Mouse (Mus musculus) right cerebral cortex, adult 18-20 months (tissue): ENCODE results near the gene Atp13a1.

Source experiments
- DNase-seq: peaks from one replicate; pipeline ENCODE4 v3.0.0; 2022; ENCODE audit warnings: mixed read lengths

The Atp13a1 gene

DNA sequence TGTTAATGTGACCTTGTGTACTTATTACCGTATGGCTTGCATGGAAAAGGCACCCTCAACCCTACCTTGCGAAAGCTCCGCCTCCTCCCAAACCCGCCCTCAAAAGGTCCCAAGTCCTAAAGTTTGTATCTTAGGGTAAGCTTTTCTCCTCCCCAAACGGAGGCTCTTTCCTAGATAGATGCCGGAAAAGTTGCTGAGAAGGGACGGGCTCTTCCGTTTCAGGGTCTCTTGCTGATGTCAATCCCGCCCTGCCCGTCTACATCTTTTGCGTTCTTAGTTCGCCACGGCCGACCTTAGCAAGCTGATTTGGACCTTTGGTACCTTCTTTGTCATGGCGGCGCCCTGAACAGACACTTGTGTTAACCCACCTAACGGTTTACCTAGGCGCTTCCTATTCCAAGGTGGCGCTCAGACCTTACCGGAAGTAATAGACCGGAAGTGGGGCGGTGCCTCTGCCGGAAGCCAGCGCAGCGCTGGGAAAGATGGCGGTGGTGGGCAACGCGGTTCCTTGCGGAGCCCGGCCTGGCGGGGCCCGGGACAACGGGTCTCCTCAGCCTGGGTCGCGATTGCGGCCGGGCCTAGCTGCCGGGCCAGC is at the start of gene Atp13a1, which contains the start of gene Zfp866:
Gene Atp13a1, plus strand, starts transcription at position 391 of the 595 bp plus-strand sequence.
Gene Zfp866, minus strand, starts transcription at position 406 of the 595 bp plus-strand sequence.
- DNase-seq, result peak; percentile 92

DNA sequence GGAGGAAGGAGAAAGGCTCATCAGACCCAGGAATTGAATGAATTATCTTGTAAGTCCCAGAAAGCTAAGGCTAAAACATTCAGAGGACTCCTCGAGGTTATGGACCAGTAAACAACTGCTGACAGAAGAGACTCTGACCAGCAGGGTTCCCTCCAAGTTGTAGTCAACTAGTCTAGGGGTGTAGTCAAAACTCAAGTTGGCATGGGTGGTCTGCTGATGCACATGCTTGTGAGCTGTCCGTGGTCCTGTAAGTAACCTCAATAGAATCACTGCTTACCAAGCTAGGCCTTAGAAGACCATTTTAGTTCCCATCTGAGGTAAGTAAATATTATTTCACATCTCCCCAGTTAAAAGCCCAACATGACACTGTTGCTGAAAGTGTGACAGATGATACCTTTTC is 49.7 kb upstream of the Atp13a1 start:
- no peak for DNase-seq

DNA sequence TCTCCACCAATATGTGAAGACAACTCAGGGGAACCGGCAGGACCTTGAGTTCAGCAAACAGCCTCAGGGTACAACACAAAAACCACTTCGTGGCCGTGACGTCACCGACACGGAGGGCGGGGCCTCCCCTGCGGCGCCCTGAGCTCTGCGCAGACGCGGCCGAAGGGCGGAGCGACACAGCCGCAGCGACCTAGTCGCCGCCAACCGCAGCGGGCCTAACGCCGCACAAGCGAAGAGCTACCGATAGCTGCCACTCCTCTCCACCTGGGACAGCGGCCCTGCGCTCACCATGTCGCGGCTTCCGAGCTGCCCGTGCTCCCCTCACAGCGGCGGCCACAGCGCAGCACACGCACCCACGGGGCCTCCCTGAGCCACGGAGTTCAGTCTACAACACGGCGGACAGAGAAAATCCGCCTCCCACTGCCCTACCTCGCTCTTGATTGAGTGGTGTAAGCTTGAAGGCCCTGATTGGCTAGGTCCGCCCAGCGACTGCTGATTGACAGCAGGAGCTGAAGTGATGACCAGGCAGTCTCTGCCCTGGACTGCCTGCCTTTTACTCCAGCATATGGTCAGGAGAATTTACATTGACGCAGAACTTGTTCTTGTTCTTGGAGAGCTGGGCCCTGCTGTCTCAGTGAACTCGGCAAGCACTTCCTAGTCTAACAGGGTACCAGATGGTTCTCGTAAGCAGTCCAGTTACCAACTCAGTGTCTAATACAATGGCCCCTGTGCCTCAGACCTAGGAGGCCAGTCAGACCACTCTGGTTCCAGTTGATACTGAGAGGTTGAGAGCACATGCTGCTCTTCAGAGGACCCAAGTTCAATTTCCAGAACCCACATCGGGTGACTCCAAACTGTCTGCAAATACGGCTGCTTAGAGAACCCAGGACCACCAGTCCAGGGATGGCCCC is 41.2 kb upstream of the Atp13a1 start, which contains the start of gene Zfp963:
Gene Zfp963, minus strand, starts transcription at position 427 of the 911 bp plus-strand sequence.
- peak; percentile 95 for DNase-seq

DNA sequence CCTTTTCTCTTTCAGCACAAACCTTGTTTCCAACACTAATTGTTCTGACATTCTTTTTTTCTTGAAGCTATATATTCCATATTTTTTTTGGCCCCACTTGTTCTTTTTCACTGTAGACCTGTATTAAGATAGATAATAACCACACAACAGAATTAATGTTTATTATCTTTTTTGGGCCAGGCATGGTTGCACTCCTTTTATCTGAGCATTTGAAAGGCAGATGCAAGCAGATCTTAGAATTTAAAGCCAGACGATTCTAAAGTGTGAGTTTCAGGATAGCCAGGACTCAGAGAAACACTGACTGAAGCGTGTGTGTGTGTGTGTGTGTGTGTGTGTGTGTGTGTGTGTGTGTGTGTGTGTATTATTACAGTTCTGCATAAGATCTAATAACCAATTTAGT is 38.5 kb upstream of the Atp13a1 start:
- DNase-seq, result no peak

DNA sequence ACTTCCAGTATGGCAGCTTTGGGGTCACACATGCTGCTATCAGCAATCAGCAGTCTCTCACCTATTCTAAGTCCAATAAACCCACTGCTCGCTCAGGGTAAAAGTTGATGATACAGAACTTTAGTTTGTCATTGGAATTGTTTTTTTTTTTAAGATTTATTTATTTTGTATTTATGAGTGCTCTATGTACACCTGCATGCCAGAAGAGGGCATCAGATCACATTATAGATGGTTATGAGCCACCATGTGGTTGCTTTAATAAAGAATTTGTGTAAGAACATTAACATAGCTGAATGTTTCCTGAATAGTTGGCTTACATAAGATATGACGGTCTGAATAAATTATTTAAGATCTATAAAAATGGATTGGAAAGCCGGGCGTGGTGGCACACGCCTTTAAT is 32.6 kb upstream of the Atp13a1 start:
- no peak for DNase-seq

DNA sequence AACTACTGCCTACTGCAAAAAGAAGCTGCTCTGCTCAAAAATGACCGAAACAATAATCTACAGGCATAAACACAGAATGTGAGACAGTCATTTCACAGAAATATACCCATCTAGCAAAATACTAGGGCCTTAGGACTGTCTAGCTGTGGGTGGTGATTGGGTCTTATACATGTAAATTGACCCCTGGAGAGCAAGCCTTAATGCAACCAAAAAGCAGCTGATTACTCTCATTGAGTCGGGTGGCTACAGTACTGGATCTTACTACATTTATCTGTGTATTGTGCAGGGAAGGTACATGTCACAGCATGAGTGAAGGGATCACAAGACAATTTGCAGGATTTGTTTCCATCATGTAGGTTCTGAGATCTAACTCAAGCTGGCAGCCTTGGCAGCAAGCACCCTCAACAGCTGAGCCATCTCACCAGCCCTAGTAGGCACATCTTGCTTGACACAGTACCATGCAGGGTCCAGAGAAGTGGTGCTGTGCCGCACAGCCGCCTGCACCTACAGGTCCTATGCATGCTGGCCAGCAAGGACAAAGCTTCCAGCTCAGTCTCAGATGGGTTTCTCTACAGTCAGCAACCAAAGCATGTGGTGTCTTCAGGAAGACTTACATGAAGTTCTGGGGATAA is 29.0 kb upstream of the Atp13a1 start:
- DNase-seq, result no peak

DNA sequence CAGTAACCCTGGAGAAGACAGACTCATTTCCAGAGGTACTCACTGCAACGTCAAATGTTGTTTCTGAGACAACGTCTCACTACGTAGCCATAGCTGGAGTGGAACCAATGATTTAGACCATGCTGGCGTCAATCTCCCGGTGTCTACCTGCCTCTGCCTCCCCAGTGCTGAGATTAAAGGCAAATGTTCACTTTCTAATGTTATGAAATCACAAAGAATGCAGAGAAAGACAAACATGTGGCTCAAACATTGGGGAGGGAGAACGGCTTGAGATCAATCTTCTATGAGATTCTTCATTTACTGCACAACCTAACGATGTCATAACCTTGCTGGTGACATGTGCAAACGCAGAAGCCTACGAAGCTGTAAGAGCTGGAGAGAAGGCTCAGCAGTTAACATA is 19.7 kb upstream of the Atp13a1 start:
- DNase-seq, result no peak

DNA sequence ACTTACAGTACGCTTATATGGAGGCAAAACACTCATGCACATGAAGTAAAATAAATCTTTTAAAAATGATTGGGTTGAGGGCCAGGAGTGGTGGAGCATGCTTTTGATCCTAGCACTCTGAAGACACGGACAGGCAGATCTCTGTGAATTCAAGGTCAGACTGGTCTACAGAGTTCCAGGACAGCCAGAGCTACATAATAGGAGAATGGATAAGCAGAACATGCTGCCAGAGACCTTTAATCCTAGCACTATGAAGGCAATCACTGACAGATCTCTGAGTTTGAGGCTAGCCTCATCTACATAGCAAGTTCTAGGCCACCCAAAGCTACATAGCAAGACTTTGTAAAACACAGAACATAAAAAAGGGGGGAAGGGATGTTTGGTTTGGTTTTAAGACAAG is 18.9 kb upstream of the Atp13a1 start:
- DNase-seq, result no peak

DNA sequence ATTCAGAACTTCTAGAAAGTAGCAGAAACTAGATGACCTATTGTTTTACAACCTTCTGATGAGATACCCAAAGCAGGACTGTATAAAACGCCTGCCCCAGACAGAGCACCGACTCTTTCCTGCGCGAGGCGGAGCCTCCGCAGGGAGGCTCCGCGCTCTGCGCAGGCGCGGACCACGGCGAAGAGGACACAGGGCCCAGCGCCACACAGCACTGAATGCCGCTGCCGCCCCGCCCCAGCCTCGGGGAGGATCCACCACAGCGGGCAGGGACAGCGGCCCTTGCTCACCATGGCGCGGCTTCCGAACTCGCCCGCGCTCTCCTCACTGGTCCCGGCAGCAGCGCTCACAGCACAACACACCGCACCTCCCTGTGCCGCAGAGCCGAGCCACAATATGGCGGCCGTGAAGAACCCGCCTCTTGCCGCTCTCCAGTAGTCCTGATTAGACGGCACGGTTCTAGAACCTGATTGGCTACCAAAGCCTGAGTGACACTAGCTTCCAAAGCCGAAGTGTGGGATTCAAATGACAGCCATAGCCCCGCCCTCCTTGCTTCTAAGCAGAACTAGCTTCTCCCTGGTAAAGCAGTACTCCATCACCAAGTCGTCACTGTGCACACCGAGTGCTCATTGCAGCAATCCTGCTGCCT is 16.3 kb upstream of the Atp13a1 start, which contains the start of gene Gm20422:
Gene Gm20422, minus strand, starts transcription at position 384 of the 646 bp plus-strand sequence.
- DNase-seq, result peak; percentile 93

DNA sequence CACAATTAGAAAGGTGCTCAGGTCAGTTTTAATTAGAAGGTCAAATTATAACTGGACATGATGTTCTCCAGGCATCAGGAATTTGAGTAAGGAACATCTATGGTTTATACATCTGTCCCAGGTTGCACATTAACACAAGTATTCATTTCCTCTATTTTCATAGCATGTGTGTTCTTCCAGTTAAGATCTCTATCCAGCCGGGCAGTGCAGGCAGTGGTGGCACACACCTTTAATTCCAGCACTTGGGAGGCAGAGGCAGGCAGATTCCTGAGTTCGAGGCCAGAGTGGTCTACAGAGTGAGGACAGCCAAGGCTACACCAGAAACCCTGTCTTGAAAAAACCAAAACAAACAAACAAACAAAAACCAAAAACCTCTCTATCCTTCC is 15.8 kb upstream of the Atp13a1 start:
- no peak for DNase-seq

DNA sequence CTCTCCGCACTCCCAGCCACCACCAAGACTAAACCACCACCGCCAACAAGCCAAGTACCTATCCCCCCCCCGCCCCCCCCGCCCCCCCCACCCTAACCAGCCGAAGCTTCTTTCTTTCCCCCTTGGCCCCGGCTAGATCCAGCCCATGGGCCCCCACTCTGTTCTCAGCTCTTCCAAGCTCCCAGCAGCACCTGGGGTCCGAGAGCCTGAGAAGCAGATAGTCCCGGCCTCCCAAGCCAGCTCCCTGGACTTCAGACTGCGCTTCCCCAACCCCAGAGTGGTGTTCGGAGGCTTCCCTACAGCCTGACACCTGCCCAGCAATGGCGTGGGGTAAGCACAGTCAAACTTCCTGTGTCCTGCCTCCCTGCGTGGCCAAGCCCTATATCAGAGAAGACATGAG is 13.9 kb upstream of the Atp13a1 start:
- DNase-seq, result no peak

DNA sequence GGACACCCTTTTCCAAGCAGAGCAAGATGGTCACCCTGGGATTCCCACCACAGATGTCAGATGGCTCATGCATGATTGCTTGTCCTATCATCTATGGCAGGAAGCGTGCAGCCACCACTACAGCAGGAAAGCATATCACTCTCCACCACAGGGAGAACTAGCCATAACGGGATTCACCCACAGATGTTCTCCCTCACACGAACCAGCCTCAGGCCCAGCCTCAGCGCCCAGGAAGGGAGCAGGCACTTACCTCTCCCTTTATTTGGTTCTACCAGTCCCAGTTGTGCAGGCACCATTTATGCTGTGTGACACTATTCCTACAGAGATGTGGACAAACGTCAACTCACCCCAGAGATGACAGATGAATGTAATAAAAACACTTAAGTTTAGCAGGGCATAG is 1.9 kb upstream of the Atp13a1 start:
- no peak for DNase-seq

DNA sequence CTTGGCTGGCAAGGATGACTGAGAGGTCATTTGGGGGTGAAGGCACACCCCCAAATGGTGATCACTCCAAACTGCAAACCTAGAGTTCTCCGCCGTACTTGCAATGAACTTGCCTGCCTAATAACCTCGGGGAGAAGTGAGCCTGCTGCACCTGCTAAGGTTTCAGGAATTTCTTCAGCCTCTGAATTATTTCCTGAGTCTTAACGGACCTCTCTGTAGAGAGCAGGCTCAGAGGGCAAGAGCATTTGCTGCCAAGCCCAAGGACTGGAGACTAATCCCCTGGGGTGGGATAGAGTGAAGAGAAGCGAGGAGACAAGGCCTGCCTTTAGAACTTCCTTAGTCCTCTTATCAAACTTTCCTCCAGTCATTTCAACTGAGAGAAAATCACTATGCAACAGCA is 1.2 kb upstream of the Atp13a1 start:
- DNase-seq, result no peak

DNA sequence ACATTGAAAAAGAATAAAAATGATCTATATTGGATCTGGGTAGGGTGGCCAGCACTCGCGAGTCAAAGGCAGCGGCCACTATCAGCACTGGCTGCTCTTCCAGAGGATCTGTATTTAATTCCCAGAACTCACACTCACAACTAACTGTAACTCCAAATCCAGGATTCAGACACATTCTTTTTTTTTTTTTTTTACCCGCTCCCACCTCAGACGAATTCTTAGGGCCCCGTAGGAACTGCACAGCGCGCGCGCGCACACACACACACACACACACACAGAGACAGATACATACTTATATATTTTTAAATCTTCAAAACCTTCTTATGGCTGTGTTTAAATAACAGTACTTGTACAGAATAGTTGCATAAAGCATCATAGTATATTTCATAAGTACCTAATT is 599 bp upstream of the Atp13a1 start:
- DNase-seq, result no peak

DNA sequence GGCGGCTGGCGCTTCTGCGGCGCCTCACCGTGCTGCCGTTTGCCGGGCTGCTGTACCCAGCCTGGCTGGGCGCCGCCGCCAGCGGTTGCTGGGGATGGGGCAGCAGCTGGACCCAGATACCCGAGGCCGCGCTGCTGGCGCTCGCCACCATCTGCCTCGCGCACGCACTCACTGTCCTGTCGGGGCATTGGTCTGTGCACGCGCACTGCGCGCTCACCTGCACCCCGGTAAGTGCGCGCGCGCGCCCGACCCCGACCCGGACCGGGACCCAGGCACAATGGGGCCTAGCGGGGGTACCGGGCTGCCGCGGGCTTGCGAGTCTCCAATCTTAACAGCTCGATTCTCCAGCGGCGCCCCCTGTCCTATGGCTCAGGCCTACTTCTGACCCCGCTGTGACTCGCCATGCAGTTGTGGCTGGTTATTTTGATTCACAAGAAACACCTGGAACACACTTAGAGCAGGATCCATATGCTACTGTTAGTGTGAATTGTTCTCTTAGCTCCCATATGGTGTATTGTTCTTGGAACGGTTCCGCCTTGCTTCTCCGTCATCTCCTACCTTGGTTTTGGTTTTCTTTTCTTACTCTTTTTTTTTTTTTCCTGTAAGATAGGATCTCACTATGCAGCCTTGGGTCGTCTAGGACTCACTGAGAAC is 579 bp downstream of the Atp13a1 start:
- peak; percentile 24 for DNase-seq

DNA sequence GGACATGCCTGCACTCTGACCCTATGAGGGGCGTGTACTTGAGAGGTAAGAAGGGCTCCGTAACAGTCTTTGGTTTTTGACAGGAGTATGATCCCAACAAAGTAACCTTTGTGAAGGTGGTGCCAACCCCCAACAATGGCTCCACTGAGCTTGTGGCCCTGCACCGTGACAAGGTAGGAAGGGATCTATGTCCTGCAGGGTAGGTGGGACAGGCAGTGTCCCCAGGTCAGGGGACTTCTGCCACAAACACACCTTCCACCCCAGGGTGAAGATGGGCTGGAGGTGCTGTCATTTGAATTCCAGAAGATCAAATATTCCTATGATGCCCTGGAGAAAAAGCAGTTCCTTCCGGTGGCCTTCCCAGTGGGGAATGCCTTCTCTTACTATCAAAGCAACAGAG is 2.7 kb downstream of the Atp13a1 start:
- DNase-seq, result no peak

DNA sequence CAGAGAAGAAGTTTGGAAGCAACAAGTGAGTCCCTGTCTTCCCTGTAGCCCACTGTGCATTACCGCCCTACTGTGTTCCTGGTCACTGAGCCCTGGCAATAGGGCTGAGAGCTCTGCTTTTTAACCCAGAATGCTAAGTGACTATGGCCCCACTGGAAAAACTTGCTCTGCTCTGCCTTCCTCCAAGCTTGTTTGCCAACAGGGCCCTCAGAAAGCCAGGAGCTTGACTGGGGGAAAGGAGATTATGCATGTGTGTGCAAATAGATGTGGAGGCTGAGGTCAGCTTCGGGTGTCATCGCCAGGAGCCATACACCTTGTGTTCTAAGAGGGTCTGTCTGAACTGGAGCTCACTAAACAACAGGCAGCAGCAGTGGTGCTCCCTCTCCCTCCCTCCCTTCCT is 3.1 kb downstream of the Atp13a1 start:
- no peak for DNase-seq

DNA sequence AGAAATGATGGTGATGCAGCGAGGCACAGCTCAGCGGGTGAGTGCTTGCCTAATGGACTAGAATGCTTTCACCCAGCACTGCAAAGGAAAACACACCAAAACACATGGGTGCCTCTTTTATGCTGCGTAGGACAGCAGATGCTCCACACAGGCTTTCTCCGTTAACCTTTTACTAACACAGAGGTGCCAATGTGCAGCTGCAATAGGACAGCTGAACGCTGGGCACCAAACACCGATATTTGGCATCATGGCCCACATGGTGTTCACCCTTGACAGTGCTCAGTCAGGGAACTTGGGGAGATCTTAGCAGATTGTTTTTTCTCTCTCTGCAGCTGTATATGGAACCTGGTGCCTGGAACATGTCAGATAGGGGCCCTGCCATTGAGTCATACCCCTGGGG is 3.9 kb downstream of the Atp13a1 start:
- no peak for DNase-seq

DNA sequence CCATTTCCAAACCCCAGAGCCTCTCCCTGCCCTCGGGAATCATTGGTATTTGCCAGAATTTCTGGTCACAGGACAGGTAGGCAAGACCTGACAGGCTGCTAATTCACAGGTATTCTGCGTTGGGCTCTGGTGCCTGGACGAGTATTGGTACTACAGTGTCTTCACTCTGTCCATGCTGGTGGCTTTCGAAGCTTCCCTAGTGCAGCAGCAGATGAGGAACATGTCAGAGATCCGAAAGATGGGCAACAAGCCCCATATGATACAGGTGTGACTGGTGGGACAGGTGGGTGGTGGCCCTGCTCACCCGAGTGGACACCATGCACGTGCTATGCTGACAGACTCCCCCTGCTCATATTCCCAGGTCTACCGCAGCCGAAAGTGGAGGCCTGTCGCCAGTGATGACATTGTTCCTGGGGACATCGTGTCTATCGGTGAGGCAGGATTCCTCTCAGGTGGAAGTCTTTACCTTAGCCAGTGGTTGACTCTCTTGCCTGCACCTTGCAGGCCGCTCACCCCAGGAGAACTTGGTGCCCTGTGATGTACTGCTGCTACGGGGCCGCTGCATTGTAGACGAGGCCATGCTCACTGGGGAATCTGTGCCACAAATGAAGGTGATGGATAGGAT is 5.9 kb downstream of the Atp13a1 start:
- DNase-seq, result no peak

DNA sequence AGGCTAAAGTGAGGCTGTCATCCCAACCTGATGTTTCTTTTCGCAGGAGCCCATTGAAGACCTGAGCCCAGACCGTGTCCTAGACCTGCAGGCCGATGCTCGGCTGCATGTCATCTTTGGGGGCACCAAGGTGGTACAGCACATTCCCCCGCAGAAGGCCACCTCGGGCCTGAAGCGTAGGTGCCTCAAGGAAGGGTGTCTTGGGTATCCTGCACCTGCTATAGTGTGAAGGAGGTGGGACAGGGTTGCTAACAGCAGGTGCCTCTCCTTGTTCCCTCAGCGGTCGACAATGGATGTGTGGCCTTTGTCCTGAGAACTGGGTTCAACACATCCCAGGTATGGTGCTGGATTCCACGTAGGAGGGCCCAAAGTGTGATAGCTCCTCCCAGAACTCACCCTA is 6.7 kb downstream of the Atp13a1 start:
- no peak for DNase-seq

DNA sequence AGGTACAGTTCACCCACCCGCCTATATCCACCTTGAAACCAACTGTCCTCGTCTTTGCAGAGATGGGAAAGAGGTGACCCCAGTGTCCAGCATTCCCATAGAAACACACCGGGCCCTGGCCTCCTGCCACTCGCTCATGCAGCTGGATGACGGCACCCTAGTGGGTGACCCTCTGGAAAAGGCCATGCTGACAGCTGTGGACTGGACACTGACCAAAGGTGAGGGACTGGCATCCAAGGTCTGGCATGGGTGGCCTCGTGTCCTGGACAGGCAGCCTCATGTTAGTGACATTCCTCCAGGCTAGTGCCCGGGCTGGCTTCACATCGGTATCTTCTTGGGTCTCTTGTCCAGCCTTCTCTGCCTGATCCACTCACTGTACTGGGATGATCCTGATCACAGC is 8.3 kb downstream of the Atp13a1 start:
- no peak for DNase-seq

DNA sequence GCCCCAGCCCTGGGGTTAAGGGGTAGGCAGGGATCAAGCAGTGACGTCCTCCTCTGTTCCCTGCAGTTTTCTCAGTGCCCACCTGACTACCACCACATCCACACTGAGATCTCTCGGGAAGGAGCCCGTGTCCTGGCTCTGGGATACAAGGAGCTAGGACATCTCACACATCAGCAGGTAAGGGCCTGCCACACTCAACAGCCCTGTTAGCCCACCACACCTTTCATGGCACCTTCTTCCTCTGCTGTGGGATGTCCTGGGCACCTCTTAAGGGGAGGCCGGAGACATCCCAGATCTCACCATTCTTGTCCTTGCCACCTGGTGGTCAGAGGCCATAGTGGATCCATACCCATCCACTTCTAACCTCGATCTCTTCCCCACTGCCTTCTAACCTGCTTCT is 9.0 kb downstream of the Atp13a1 start:
- no peak for DNase-seq
